Mouse (Mus musculus) megakaryocyte progenitor cell, adult 5-6 weeks (primary cell): ENCODE results near the gene Khdrbs1. TPM values are rescaled to one million over a fixed set of nuclear protein-coding genes. Genes with fewer than 3 reads are reported as not detected.
A peak's percentile ranks its signal among the peaks of the same experiment; 100 is the strongest.
"Not testable (repeated sequence)": the region's sequence is repeated elsewhere in the genome, so short reads cannot be mapped to it uniquely, and the experiment has no call there.

Source experiments
- ATAC-seq: replicated peaks from 2 replicates; pipeline ENCODE4 v1.8.0; 2016; ENCODE audit warnings: mild to moderate bottlenecking, moderate TSS enrichment, inconsistent platforms; ENCODE audit not compliant: poor library complexity
- total RNA-seq, 2 experiments: library from RNA; stranded (forward) in 1 of 2; stranded (reverse) in 1 of 2; fragments of 157-497, 149-512 nt in 1 of 2; fragments of 200-1000 nt in 1 of 2; gene quantifications; 2 replicates each; pipeline versions ENCODE4 v1.2.3 to v1.2.4; 2015 to 2017

The Khdrbs1 gene
- total RNA-seq, 2 experiments from 2014 or later = 87.7 to 104 TPM

GRCm38 (mm10) chr4:129746106-129746505, 4.0 kb upstream of the Khdrbs1 start:
- no peak for ATAC-seq

GRCm38 (mm10) chr4:129743494-129743893, 1.4 kb upstream of the Khdrbs1 start:
- no peak for ATAC-seq

- ATAC-seq = no peak
Measured at GRCm38 (mm10) chr4:129743010-129743390, 897 bp upstream of the Khdrbs1 start.

- 0 out of 2 replicates have a peak, but pooled peaks have one; percentile 0 for ATAC-seq
Measured at GRCm38 (mm10) chr4:129741974-129742231, 200 bp downstream of the Khdrbs1 start.

- peak; percentile 16; the same call in 1 of the 2 replicates for ATAC-seq
Measured at GRCm38 (mm10) chr4:129741251-129741973, 691 bp downstream of the Khdrbs1 start.

- ATAC-seq = no peak
Measured at GRCm38 (mm10) chr4:129739111-129739645, 2.9 kb downstream of the Khdrbs1 start.

- ATAC-seq = no peak
Measured at GRCm38 (mm10) chr4:129736173-129736572, 5.9 kb downstream of the Khdrbs1 start.

GRCm38 (mm10) chr4:129735485-129735884, 6.6 kb downstream of the Khdrbs1 start:
- ATAC-seq = not testable (repeated sequence)

- peak; percentile 46; the same call in 1 of the 2 replicates for ATAC-seq
Measured at GRCm38 (mm10) chr4:129731423-129731822, 10.7 kb downstream of the Khdrbs1 start.

GRCm38 (mm10) chr4:129716310-129716709, 25.8 kb downstream of the Khdrbs1 start:
- no peak for ATAC-seq

GRCm38 (mm10) chr4:129709486-129710129, 32.5 kb downstream of the Khdrbs1 start:
- ATAC-seq = no peak

GRCm38 (mm10) chr4:129706750-129707149, 35.4 kb downstream of the Khdrbs1 start:
- ATAC-seq = no peak

GRCm38 (mm10) chr4:129702454-129702853, 39.6 kb downstream of the Khdrbs1 start:
- no peak for ATAC-seq

GRCm38 (mm10) chr4:129701503-129702377, 40.4 kb downstream of the Khdrbs1 start:
- peak; percentile 83 for ATAC-seq

- not testable (repeated sequence) for ATAC-seq
Measured at GRCm38 (mm10) chr4:129700661-129701060, 41.4 kb downstream of the Khdrbs1 start.

- ATAC-seq = no peak
Measured at GRCm38 (mm10) chr4:129700216-129700615, 41.9 kb downstream of the Khdrbs1 start.

GRCm38 (mm10) chr4:129697191-129697590, 44.9 kb downstream of the Khdrbs1 start:
- ATAC-seq = no peak

GRCm38 (mm10) chr4:129696158-129696985, 45.7 kb downstream of the Khdrbs1 start, which contains the start of gene Tmem39b:
TSS of gene Tmem39b (minus strand) at chr4:129696838.
- peak; percentile 76 for ATAC-seq

- no peak for ATAC-seq
Measured at GRCm38 (mm10) chr4:129695815-129696157, 46.3 kb downstream of the Khdrbs1 start.

- ATAC-seq = no peak
Measured at GRCm38 (mm10) chr4:129684531-129684930, 57.6 kb downstream of the Khdrbs1 start.
